Mouse (Mus musculus): ENCODE results near the gene Trem2. TPM values are rescaled to one million over a fixed set of nuclear protein-coding genes. Genes with fewer than 3 reads are reported as not detected.

Trem2 gene
- polyA plus RNA-seq, 1 experiment: 0.04 TPM

GRCm38 (mm10) chr17:48323236-48323635 lies 23.0 kb upstream of the Trem2 start:
- Histone ChIP-seq H3K79me2 (ENCODE audit: control insufficient read depth, insufficient read depth) (no peaks in the 10 kb centered on the region), H3K4me3 (no peak overlapping the region), H3K36me3 (ENCODE audit: control insufficient read depth, insufficient read depth) (no peaks in the 10 kb centered on the region), H3K4me2 (ENCODE audit: low read depth) (no peak overlapping the region), H3ac (ENCODE audit: control insufficient read depth, insufficient read length) (no peak overlapping the region), H3K27me3 (ENCODE audit: control insufficient read depth, insufficient read depth, insufficient read length) (no peaks in the 10 kb centered on the region)
- TF ChIP-seq USF1 (IDR thresholded peaks at IDR 0.05; ENCODE audit: low read depth) (no peak), REST (IDR thresholded peaks at IDR 0.05; ENCODE audit: insufficient read depth, insufficient read length) (no peak), SRF (IDR thresholded peaks at IDR 0.05; ENCODE audit: control insufficient read depth, insufficient read length, low read depth) (no peak), TCF12 (IDR thresholded peaks at IDR 0.05; ENCODE audit: insufficient read depth, poor library complexity, severe bottlenecking) (no peak)

- Histone ChIP-seq H3K4me2 (ENCODE audit: low read depth) (no peak overlapping the region), H3K4me3 (no peak overlapping the region)
- TF ChIP-seq MAX (IDR thresholded peaks at IDR 0.05; ENCODE audit: low read depth): no peak
- no peak for TF ChIP-seq SRF (IDR thresholded peaks at IDR 0.05; ENCODE audit: control insufficient read depth, insufficient read length, low read depth)
- TF ChIP-seq E2F4 (IDR thresholded peaks at IDR 0.05; ENCODE audit: insufficient read depth): no peak
- TF ChIP-seq POLR2A (IDR thresholded peaks at IDR 0.05; ENCODE audit: insufficient read length, low read depth): no peak
- no peak for TF ChIP-seq TCF12 (IDR thresholded peaks at IDR 0.05; ENCODE audit: insufficient read depth, poor library complexity, severe bottlenecking)
- no peak for TF ChIP-seq MYOD1 (IDR thresholded peaks at IDR 0.05; ENCODE audit: control insufficient read depth in 1 of 3, insufficient read length in 2 of 3, low read depth in 2 of 3)
- TF ChIP-seq CEBPB (IDR thresholded peaks at IDR 0.05; ENCODE audit: insufficient read depth, poor library complexity, severe bottlenecking): no peak
- TF ChIP-seq TCF3 (IDR thresholded peaks at IDR 0.05; ENCODE audit: insufficient read length, low read depth): no peak
- TF ChIP-seq REST (IDR thresholded peaks at IDR 0.05; ENCODE audit: insufficient read depth, insufficient read length): no peak
- no peak for TF ChIP-seq USF1 (IDR thresholded peaks at IDR 0.05; ENCODE audit: low read depth)
- TF ChIP-seq MYOG (IDR thresholded peaks at IDR 0.05; ENCODE audit: control insufficient read depth in 1 of 3, insufficient read depth in 1 of 3, insufficient read length in 2 of 3, low read depth in 2 of 3): no peak
- no peak for TF ChIP-seq POLR2AphosphoS2 (IDR thresholded peaks at IDR 0.05; ENCODE audit: insufficient read length, low read depth)
These were observed 21.9 kb upstream of the Trem2 start for GRCm38 (mm10) chr17:48324258-48324657.

GRCm38 (mm10) chr17:48325093-48325492 lies 21.1 kb upstream of the Trem2 start:
- Histone ChIP-seq H3K79me2 (ENCODE audit: control insufficient read depth, insufficient read depth) (no peaks in the 10 kb centered on the region), H3ac (ENCODE audit: control insufficient read depth, insufficient read length) (no peak overlapping the region), H3K4me3 (no peak overlapping the region), H3K36me3 (ENCODE audit: control insufficient read depth, insufficient read depth) (no peaks in the 10 kb centered on the region), H3K27me3 (ENCODE audit: control insufficient read depth, insufficient read depth, insufficient read length) (no peaks in the 10 kb centered on the region), H3K4me2 (ENCODE audit: low read depth) (no peak overlapping the region)
- no peak for TF ChIP-seq SRF (IDR thresholded peaks at IDR 0.05; ENCODE audit: control insufficient read depth, insufficient read length, low read depth)
- no peak for TF ChIP-seq MYOG (IDR thresholded peaks at IDR 0.05; ENCODE audit: control insufficient read depth in 1 of 3, insufficient read depth in 1 of 3, insufficient read length in 2 of 3, low read depth in 2 of 3)
- no peak for TF ChIP-seq POLR2A (IDR thresholded peaks at IDR 0.05; ENCODE audit: insufficient read length, low read depth)
- no peak for TF ChIP-seq E2F4 (IDR thresholded peaks at IDR 0.05; ENCODE audit: insufficient read depth)
- no peak for TF ChIP-seq CEBPB (IDR thresholded peaks at IDR 0.05; ENCODE audit: insufficient read depth, poor library complexity, severe bottlenecking)
- TF ChIP-seq MYOD1 (IDR thresholded peaks at IDR 0.05; ENCODE audit: control insufficient read depth in 1 of 3, insufficient read length in 2 of 3, low read depth in 2 of 3): no peak
- no peak for TF ChIP-seq MAX (IDR thresholded peaks at IDR 0.05; ENCODE audit: low read depth)
- TF ChIP-seq POLR2AphosphoS2 (IDR thresholded peaks at IDR 0.05; ENCODE audit: insufficient read length, low read depth): no peak
- TF ChIP-seq TCF12 (IDR thresholded peaks at IDR 0.05; ENCODE audit: insufficient read depth, poor library complexity, severe bottlenecking): no peak
- TF ChIP-seq USF1 (IDR thresholded peaks at IDR 0.05; ENCODE audit: low read depth): no peak
- TF ChIP-seq REST (IDR thresholded peaks at IDR 0.05; ENCODE audit: insufficient read depth, insufficient read length): no peak
- TF ChIP-seq TCF3 (IDR thresholded peaks at IDR 0.05; ENCODE audit: insufficient read length, low read depth): no peak

More at GRCm38 (mm10) chr17:48324258-48324657, 21.9 kb upstream of the Trem2 start:
- Histone ChIP-seq H3K27me3 (ENCODE audit: control insufficient read depth, insufficient read depth, insufficient read length) (no peaks in the 10 kb centered on the region), H3ac (ENCODE audit: control insufficient read depth, insufficient read length) (no peak overlapping the region), H3K36me3 (ENCODE audit: control insufficient read depth, insufficient read depth) (no peaks in the 10 kb centered on the region), H3K79me2 (ENCODE audit: control insufficient read depth, insufficient read depth) (no peaks in the 10 kb centered on the region)

- Histone ChIP-seq H3K79me2 (ENCODE audit: control insufficient read depth, insufficient read depth) (no peaks in the 10 kb centered on the region), H3K4me3 (no peak overlapping the region), H3K27me3 (ENCODE audit: control insufficient read depth, insufficient read depth, insufficient read length) (no peaks in the 10 kb centered on the region), H3ac (ENCODE audit: control insufficient read depth, insufficient read length) (no peak overlapping the region), H3K36me3 (ENCODE audit: control insufficient read depth, insufficient read depth) (no peaks in the 10 kb centered on the region), H3K4me2 (ENCODE audit: low read depth) (no peak overlapping the region)
- TF ChIP-seq MYOG (IDR thresholded peaks at IDR 0.05; ENCODE audit: control insufficient read depth in 1 of 3, insufficient read depth in 1 of 3, insufficient read length in 2 of 3, low read depth in 2 of 3) (no peak), POLR2A (IDR thresholded peaks at IDR 0.05; ENCODE audit: insufficient read length, low read depth) (no peak), POLR2AphosphoS2 (IDR thresholded peaks at IDR 0.05; ENCODE audit: insufficient read length, low read depth) (no peak), E2F4 (IDR thresholded peaks at IDR 0.05; ENCODE audit: insufficient read depth) (no peak), TCF12 (IDR thresholded peaks at IDR 0.05; ENCODE audit: insufficient read depth, poor library complexity, severe bottlenecking) (no peak), TCF3 (IDR thresholded peaks at IDR 0.05; ENCODE audit: insufficient read length, low read depth) (no peak), SRF (IDR thresholded peaks at IDR 0.05; ENCODE audit: control insufficient read depth, insufficient read length, low read depth) (no peak), MAX (IDR thresholded peaks at IDR 0.05; ENCODE audit: low read depth) (no peak)
These were observed 20.6 kb upstream of the Trem2 start for GRCm38 (mm10) chr17:48325638-48326037.

GRCm38 (mm10) chr17:48326656-48327055 lies 19.5 kb upstream of the Trem2 start:
- Histone ChIP-seq H3K4me2 (ENCODE audit: low read depth) (no peak overlapping the region), H3K4me3 (no peak overlapping the region), H3ac (ENCODE audit: control insufficient read depth, insufficient read length) (no peak overlapping the region), H3K27me3 (ENCODE audit: control insufficient read depth, insufficient read depth, insufficient read length) (no peaks in the 10 kb centered on the region), H3K36me3 (ENCODE audit: control insufficient read depth, insufficient read depth) (no peaks in the 10 kb centered on the region), H3K79me2 (ENCODE audit: control insufficient read depth, insufficient read depth) (no peaks in the 10 kb centered on the region)
- TF ChIP-seq POLR2A (IDR thresholded peaks at IDR 0.05; ENCODE audit: insufficient read length, low read depth): no peak
- no peak for TF ChIP-seq E2F4 (IDR thresholded peaks at IDR 0.05; ENCODE audit: insufficient read depth)
- no peak for TF ChIP-seq REST (IDR thresholded peaks at IDR 0.05; ENCODE audit: insufficient read depth, insufficient read length)

Data from myocyte (in vitro differentiated cells).